Mouse (Mus musculus) forebrain, embryonic 16.5 days (tissue): ENCODE data around the gene Hspa1l. TPM values are rescaled to one million over a fixed set of nuclear protein-coding genes. Genes with fewer than 3 reads are reported as not detected.
"Not testable (repeated sequence)": the region's sequence is repeated elsewhere in the genome, so short reads cannot be mapped to it uniquely, and the experiment has no call there.

Experiments used
- ATAC-seq: fragments of 200-750 bp; cut with Nextera tagmentation; 2 replicates; pipeline ENCODE4 v1.8.0; 2017; ENCODE audit warnings: mild to moderate bottlenecking, moderate library complexity
- H3K27ac ChIP-seq: fragments of 300-500 bp; sonication (generic); 2 replicates; pipeline ENCODE4 v1.5.1; 2014; ENCODE audit warnings: low read length, control low read depth
- H3K27me3 ChIP-seq: fragments of 300-500 bp; sonication (generic); replicated peaks from 2 replicates; pipeline ENCODE4 v1.6.1; 2014; ENCODE audit warnings: low read length; ENCODE audit not compliant: control insufficient read depth, insufficient read depth
- H3K36me3 ChIP-seq: fragments of 300-500 bp; sonication (generic); 2 replicates; pipeline ENCODE4 v1.6.1; 2014; ENCODE audit not compliant: control insufficient read depth, insufficient read depth
- H3K4me1 ChIP-seq: fragments of 300-500 bp; sonication (generic); replicated peaks from 2 replicates; pipeline ENCODE4 v1.6.1; 2014; ENCODE audit warnings: low read length; ENCODE audit not compliant: control insufficient read depth, insufficient read depth
- H3K4me2 ChIP-seq: fragments of 300-500 bp; sonication (generic); 2 replicates; pipeline ENCODE4 v1.6.1; 2014; ENCODE audit warnings: mild to moderate bottlenecking, low read length, control low read depth
- H3K4me3 ChIP-seq: fragments of 300-500 bp; sonication (generic); replicated peaks from 2 replicates; pipeline ENCODE4 v1.5.1; 2014; ENCODE audit warnings: mild to moderate bottlenecking, low read length, control low read depth
- H3K9ac ChIP-seq: fragments of 300-500 bp; sonication (generic); replicated peaks from 2 replicates; pipeline ENCODE4 v1.6.1; 2014; ENCODE audit warnings: low read depth, low read length, control low read depth
- H3K9me3 ChIP-seq: fragments of 300-500 bp; sonication (generic); 2 replicates; pipeline ENCODE4 v1.6.1; 2016; ENCODE audit warnings: low read length; ENCODE audit not compliant: control insufficient read depth
- WGBS: fragments of 180-500 bp; shearing (Covaris S2); extraction: QIAGEN DNeasy Blood & Tissue Kit; methylation state at CpG from one replicate; pipeline ENCODE4 v1.1.7; 2014; 5-methylcytosine and 5-hydroxymethylcytosine counted together
- polyA plus RNA-seq: library from polyadenylated mRNA; unstranded; fragments of >200 nt; fragmentation: Nextera tagmentation; extraction: Ambion mirVana; gene quantifications from 2 replicates; pipeline ENCODE4 v1.2.1, GENCODE M21; 2015

The Hspa1l gene
- polyA plus RNA-seq, 1 experiment from 2014 or later = 1.7 TPM

DNA sequence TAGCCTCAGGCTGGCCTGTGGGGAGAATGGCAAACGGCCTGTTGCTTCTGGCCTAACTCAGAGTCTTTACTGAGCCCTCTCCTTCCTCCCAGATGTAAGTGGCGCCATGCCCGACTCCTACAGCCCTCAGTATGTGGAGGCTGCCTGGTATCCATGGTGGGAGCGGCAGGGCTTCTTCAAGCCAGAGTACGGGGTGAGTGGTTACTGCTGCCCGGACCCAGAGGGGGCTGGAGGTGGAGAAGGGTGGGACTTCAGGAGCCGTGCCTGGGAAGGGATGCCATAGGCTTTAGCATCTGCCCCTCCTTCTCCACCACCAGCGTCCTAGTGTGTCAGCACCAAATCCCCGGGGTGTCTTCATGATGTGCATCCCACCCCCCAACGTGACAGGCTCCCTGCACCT is 32.7 kb downstream of the Hspa1l start:
- Histone ChIP-seq H3K9me3 (no peaks in the 10 kb centered on the region), H3K36me3 (peaks cover 21% of the 10 kb centered on the region), H3K4me2 (no peak overlapping the region), H3K9ac (no peak overlapping the region), H3K4me3 (no peak overlapping the region), H3K27me3 (no peaks in the 10 kb centered on the region), H3K27ac (no peak overlapping the region), H3K4me1 (peaks cover 18% of the 10 kb centered on the region)
- 94% methylated on average over 10 of the region's 10 CpGs for WGBS
- no peak for ATAC-seq

DNA sequence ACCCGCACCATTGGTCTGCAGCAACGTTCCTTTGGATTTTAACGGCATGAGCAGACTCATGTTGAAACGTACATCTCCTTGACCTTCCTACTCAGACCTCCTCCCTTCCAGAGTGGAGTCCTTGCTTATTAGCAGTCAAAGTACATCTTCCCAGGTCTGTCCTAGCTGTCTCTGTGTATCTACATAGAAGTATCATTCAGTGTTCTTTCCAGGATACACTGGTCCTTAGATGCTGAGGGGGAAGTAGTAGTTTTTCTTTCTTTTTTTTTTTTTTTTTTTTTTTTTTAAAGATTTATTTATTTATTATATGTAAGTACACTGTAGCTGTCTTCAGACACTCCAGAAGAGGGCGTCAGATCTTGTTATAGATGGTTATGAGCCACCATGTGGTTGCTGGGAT is 33.4 kb downstream of the Hspa1l start:
- not testable (repeated sequence) for H3K9ac ChIP-seq, H3K27me3 ChIP-seq, H3K27ac ChIP-seq, H3K4me2 ChIP-seq, ATAC-seq, H3K9me3 ChIP-seq, H3K4me3 ChIP-seq
- WGBS = 96% methylated on average over 4 of the region's 5 CpGs
- H3K36me3 ChIP-seq = peaks cover 25% of the 10 kb centered on the region
- peaks cover 18% of the 10 kb centered on the region for H3K4me1 ChIP-seq

DNA sequence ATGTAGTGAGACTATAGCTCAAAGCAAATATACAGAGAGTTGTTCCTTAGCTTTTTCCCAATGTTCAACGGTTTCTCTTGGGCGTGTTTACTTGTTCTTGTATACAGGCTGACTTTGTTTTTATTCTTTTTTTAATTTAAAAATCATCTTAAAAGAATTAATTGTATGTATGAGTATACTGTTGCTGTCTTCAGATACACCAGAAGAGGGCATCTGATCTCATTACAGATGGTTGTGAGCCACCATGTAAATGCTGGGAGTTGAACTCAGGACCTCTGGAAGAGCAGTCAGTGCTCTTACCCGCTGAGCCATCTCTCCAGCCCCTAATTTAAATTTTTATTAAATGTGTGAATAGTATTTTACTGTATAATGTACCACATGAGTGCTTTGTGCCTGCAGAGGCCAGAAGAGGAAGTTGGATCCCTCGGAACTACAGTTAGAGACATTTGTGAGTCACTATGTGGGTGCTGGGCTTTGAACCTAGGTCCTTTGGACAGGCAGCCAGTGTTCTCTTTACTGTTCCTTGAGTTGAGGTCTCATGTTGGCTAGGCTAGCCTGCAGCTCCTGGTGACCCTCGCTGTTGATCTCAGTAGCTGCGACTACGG is 35.0 kb downstream of the Hspa1l start:
- H3K27me3 ChIP-seq = no peaks in the 10 kb centered on the region
- 96% methylated on average over 7 of the region's 7 CpGs for WGBS

DNA sequence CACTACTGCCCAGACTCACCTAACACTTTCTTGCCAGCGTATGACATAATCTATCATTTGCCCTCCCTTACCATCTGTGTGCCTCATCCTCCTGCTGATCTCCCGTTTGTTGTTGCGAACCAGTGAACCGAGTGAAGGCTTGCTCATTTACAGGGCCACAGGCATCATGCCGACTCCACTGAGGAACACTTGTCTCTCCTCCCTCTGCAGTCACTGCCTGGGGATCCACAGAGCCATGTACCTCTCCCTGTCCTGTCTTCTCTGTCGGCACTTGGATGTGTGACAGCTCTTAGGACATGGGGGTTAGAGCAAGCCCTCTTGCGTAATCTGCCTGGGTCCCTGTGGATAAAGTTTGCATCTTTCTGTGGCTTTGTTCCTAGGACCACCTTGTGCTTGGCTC is 37.1 kb downstream of the Hspa1l start:
- no peak overlapping the region for H3K9ac ChIP-seq
- 87% methylated on average over 7 of the region's 7 CpGs for WGBS
- no peak for ATAC-seq

More for the DNA sequence above, 35.0 kb downstream of the Hspa1l start:
- Histone ChIP-seq H3K4me3 (no peak overlapping the region), H3K27ac (no peak overlapping the region), H3K4me1 (peaks cover 10% of the 10 kb centered on the region), H3K9me3 (no peaks in the 10 kb centered on the region), H3K36me3 (peaks cover 35% of the 10 kb centered on the region), H3K9ac (no peak overlapping the region), H3K4me2 (no peak overlapping the region)
- ATAC-seq = no peak

DNA sequence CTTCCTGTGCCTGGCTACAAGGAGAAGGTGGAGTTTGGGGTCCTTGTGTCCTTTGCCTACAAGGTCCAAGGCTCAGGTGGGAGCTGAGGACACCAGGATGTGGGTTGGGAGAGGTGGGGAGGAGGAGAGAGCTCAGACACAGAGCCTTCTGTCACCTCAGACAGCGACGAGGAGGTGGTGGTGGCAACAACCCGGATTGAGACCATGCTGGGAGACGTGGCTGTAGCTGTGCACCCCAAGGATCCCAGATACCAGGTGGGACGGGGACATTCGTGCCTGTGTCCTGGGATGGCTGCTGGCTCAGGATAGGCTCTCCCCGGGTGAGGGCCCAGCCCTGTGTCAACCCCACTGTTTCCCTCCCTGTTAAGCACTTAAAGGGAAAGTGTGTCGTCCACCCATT is 38.9 kb downstream of the Hspa1l start:
- no peak overlapping the region for H3K9ac ChIP-seq
- 93% methylated on average over 8 of the region's 8 CpGs for WGBS
- H3K4me3 ChIP-seq = no peak overlapping the region
- no peaks in the 10 kb centered on the region for H3K9me3 ChIP-seq
- no peak overlapping the region for H3K4me2 ChIP-seq
- peaks cover 6% of the 10 kb centered on the region; the same call in 1 of the 2 replicates for H3K4me1 ChIP-seq
- H3K27ac ChIP-seq = no peak overlapping the region
- H3K36me3 ChIP-seq = peaks cover 42% of the 10 kb centered on the region
- no peaks in the 10 kb centered on the region for H3K27me3 ChIP-seq
- ATAC-seq = no peak

More for the DNA sequence above, 37.1 kb downstream of the Hspa1l start:
- Histone ChIP-seq H3K4me3 (no peak overlapping the region), H3K27ac (no peak overlapping the region), H3K9me3 (no peaks in the 10 kb centered on the region), H3K4me1 (no peaks in the 10 kb centered on the region), H3K4me2 (no peak overlapping the region), H3K27me3 (no peaks in the 10 kb centered on the region), H3K36me3 (peaks cover 45% of the 10 kb centered on the region)

DNA sequence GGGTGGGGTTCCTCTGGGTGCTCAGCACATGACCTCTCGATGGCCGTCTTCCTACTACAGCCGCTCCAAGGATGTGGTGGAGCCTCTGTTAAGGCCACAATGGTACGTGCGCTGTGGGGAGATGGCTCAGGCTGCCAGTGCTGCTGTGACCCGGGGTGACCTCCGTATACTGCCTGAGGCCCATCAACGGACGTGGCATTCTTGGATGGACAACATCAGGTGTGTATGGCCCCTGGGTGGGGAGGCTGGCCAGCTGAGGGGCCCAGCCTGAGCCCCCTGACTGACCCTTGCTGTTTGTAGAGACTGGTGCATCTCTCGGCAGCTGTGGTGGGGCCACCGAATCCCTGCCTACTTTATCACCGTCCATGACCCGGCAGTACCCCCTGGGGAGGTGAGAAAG is 39.9 kb downstream of the Hspa1l start:
- peaks cover 42% of the 10 kb centered on the region for H3K36me3 ChIP-seq
- H3K9ac ChIP-seq = no peak overlapping the region
- ATAC-seq = no peak
- no peak overlapping the region for H3K4me3 ChIP-seq
- H3K4me2 ChIP-seq = no peak overlapping the region
- 92% methylated on average over 13 of the region's 13 CpGs for WGBS
- no peaks in the 10 kb centered on the region for H3K9me3 ChIP-seq
- no peak overlapping the region for H3K27ac ChIP-seq
- no peaks in the 10 kb centered on the region for H3K27me3 ChIP-seq
- peaks cover 6% of the 10 kb centered on the region; the same call in 1 of the 2 replicates for H3K4me1 ChIP-seq

DNA sequence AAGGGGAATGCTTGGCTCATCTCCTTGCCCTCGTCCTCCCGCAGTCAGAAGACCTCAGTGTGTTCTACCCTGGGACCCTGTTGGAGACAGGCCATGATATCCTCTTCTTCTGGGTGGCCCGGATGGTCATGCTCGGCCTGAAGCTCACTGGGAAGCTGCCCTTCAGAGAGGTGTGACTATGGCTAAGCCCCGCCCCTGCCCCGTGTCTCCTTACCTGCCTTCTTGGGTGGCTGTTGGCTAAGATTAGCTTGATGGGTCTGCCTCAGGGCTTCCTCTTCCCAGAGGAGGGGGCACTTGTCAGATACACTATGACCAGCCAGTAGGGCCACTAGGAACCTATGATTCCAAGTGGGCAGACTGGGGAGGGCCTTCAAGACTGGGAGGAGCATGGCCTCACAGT is 40.7 kb downstream of the Hspa1l start:
- 88% methylated on average over 6 of the region's 6 CpGs for WGBS

DNA sequence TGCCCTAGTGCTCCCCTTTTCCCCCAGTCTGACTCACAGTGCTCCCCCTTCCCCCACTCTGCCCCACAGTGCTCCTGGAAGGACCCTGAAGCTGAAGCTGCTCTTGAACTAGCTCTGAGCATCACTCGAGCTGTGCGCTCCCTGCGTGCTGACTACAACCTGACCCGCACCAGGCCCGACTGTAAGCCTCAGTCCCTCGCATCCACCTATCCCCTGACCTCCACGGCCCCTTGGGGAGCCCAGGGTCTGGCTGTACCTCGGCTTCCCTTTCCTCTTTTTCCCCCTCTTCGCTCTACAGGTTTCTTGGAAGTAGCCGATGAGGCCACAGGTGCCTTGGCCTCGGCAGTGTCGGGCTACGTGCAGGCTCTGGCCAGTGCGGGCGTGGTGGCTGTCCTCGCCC is 42.8 kb downstream of the Hspa1l start:
- no peaks in the 10 kb centered on the region for H3K27me3 ChIP-seq
- H3K9me3 ChIP-seq = no peaks in the 10 kb centered on the region
- H3K36me3 ChIP-seq = peaks cover 34% of the 10 kb centered on the region
- no peak overlapping the region for H3K27ac ChIP-seq
- no peak overlapping the region for H3K4me3 ChIP-seq
- H3K4me2 ChIP-seq = no peak overlapping the region
- H3K9ac ChIP-seq = no peak overlapping the region
- ATAC-seq = no peak
- H3K4me1 ChIP-seq = peaks cover 6% of the 10 kb centered on the region; the same call in 1 of the 2 replicates
- WGBS = 92% methylated on average over 16 of the region's 16 CpGs

More for the DNA sequence above, 40.7 kb downstream of the Hspa1l start:
- no peak overlapping the region for H3K9ac ChIP-seq
- no peak overlapping the region for H3K4me2 ChIP-seq
- peaks cover 6% of the 10 kb centered on the region; the same call in 1 of the 2 replicates for H3K4me1 ChIP-seq
- no peak for ATAC-seq
- H3K4me3 ChIP-seq = no peak overlapping the region
- peaks cover 40% of the 10 kb centered on the region for H3K36me3 ChIP-seq
- H3K27ac ChIP-seq = no peak overlapping the region
- H3K27me3 ChIP-seq = no peaks in the 10 kb centered on the region
- H3K9me3 ChIP-seq = no peaks in the 10 kb centered on the region

DNA sequence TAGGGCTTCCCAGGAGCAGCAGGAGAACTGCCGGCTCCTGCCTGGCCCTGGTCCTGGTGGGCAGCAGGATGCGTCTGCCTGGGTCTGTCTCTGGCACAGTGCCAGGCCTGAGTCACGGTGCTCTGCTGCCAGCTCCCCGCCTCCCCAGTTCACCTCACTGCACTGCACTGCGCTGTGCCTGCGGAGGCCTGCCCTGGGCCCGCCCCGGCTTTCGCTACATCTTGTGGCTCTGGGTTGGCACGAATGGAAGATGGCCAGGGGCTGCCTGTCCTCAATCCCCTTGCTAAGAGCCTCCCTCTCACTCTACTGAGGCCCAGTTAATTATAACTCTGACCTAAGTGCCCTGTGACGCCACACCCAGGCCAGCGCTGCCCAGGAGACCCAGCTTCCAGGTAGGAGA is 43.9 kb downstream of the Hspa1l start, which contains the start of gene Vwa7:
TSS of gene Vwa7 (plus strand) at position 204 of the 400 bp plus-strand sequence.
- WGBS = 38% methylated on average over 12 of the region's 12 CpGs
- Histone ChIP-seq H3K9me3 (no peaks in the 10 kb centered on the region), H3K36me3 (peaks cover 28% of the 10 kb centered on the region), H3K4me3 (no peak within 1 kb of the TSS), H3K9ac (no peak within 1 kb of the TSS; the same call in 1 of the 2 replicates), H3K27me3 (no peaks in the 10 kb centered on the region), H3K27ac (no peak within 1 kb of the TSS), H3K4me1 (peaks cover 8% of the 10 kb centered on the region), H3K4me2 (no peak within 1 kb of the TSS)
- ATAC-seq = peak; percentile 53; the same call in 1 of the 2 replicates
